Mouse (Mus musculus) liver, postnatal 0 days (tissue): ENCODE results near the gene Gnptab. TPM values are rescaled to one million over a fixed set of nuclear protein-coding genes. Genes with fewer than 3 reads are reported as not detected.
A peak's percentile ranks its signal among the peaks of the same experiment; 100 is the strongest.

Experiments used
- ATAC-seq: fragments of 200-750 bp; cut with Nextera tagmentation; 2 replicates; pipeline ENCODE4 v1.8.0; 2017; ENCODE audit warnings: mild to moderate bottlenecking, moderate library complexity
- DNase-seq: peaks from one replicate; pipeline ENCODE4 v3.0.0-alpha.2; 2016
- H3K27ac ChIP-seq: fragments of 300-500 bp; sonication (generic); 2 replicates; pipeline ENCODE4 v1.5.1; 2014; ENCODE audit warnings: antibody characterized with exemption, moderate library complexity, mild to moderate bottlenecking, low read depth
- H3K27me3 ChIP-seq: fragments of 300-500 bp; sonication (generic); 2 replicates; pipeline ENCODE4 v1.6.1; 2014; ENCODE audit warnings: low read length, control low read depth, mixed read lengths; ENCODE audit not compliant: insufficient read depth
- H3K36me3 ChIP-seq: fragments of 300-500 bp; sonication (generic); replicated peaks from 2 replicates; pipeline ENCODE4 v1.6.1; 2014; ENCODE audit warnings: mild to moderate bottlenecking, control low read depth, low read length, moderate library complexity, mixed read lengths; ENCODE audit not compliant: insufficient read depth
- H3K4me1 ChIP-seq: fragments of 300-500 bp; sonication (generic); 2 replicates; pipeline ENCODE4 v1.6.1; 2014; ENCODE audit warnings: antibody characterized with exemption, mild to moderate bottlenecking, control low read depth; ENCODE audit not compliant: insufficient read depth
- H3K4me2 ChIP-seq: fragments of 300-500 bp; sonication (generic); 2 replicates; pipeline ENCODE4 v1.6.1; 2014; ENCODE audit warnings: low read depth, mild to moderate bottlenecking, low read length, moderate library complexity, mixed read lengths
- H3K4me3 ChIP-seq: fragments of 300-500 bp; sonication (generic); 2 replicates; pipeline ENCODE4 v1.5.1; 2014; ENCODE audit warnings: low read depth, low read length
- H3K9ac ChIP-seq: fragments of 300-500 bp; sonication (generic); replicated peaks from 2 replicates; pipeline ENCODE4 v1.6.1; 2014; ENCODE audit warnings: mild to moderate bottlenecking, moderate library complexity
- H3K9me3 ChIP-seq: fragments of 300-500 bp; sonication (generic); 2 replicates; pipeline ENCODE4 v1.6.1; 2016; ENCODE audit warnings: mild to moderate bottlenecking, control low read depth, low read length, mixed read lengths
- CTCF ChIP-seq: sonication (generic); IDR thresholded peaks from 2 replicates; pipeline ENCODE4 v1.5.1; 2016; ENCODE audit warnings: antibody characterized with exemption, low read depth
- EP300 ChIP-seq: IDR thresholded peaks from 2 replicates; pipeline ENCODE4 v1.6.1; 2016; ENCODE audit warnings: antibody characterized with exemption, low read depth, mild to moderate bottlenecking
- WGBS: fragments of 180-500 bp; shearing (Covaris S2); extraction: QIAGEN DNeasy Blood & Tissue Kit; methylation state at CpG from one replicate; pipeline ENCODE4 v1.1.7; 2014; ENCODE audit not compliant: insufficient replicate concordance; 5-methylcytosine and 5-hydroxymethylcytosine counted together
- polyA plus RNA-seq: library from polyadenylated mRNA; unstranded; fragments of >200 nt; fragmentation: Nextera tagmentation; extraction: Ambion mirVana; gene quantifications from 2 replicates; pipeline ENCODE4 v1.2.1, GENCODE M21; 2015

The Gnptab gene
- polyA plus RNA-seq, 1 experiment from 2014 or later = 1.8 TPM

GRCm38 (mm10) chr10:88409751-88410150 lies 30.8 kb downstream of the Gnptab start:
- Histone ChIP-seq H3K9me3 (no peaks in the 10 kb centered on the region), H3K4me3 (no peak overlapping the region), H3K27me3 (no peaks in the 10 kb centered on the region), H3K4me1 (no peaks in the 10 kb centered on the region; the same call in 1 of the 2 replicates), H3K27ac (no peak overlapping the region), H3K36me3 (no peaks in the 10 kb centered on the region), H3K4me2 (no peak overlapping the region), H3K9ac (no peak overlapping the region)
- TF ChIP-seq EP300 (no peak), CTCF (no peak)
- no peak for ATAC-seq
- 45% methylated on average over 2 of the region's 2 CpGs for WGBS
- no peak for DNase-seq

DNA sequence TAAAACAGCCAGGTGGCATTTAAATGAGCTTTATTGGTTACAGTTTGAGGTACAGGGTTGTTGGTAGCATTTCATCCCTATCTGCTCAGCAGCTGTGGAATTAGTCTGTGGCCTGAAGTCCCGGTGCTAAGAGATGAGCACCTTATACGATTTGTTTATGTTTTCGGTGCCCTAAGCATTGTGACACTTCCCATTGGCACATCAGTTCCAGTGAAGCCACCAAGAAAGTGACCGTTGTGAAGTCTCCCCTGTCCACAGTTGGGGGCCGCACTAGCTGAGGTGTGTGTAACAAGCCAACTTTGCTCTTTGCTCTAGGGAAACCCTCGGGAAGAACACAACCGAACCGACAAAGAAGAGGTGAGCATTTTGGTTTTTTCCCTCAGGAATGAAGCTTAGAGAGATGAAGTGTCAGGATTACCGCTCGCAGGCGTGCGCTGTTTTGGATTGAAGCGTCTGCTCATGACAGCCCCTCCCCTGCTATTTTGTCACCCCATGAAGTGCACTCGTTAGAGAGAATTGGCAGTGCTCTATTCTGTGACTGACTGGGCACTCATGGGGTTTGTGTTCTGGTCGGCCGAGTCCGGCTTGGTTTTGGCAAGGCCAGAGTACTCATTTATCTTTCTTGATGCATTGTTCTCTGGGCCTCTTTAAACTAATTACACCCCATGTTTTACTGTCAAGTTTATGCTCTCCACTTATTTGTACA lies 33.5 kb downstream of the Gnptab start:
- 73% methylated on average over 17 of the region's 17 CpGs for WGBS
- TF ChIP-seq CTCF (no peak), EP300 (no peak)
- Histone ChIP-seq H3K27me3 (no peaks in the 10 kb centered on the region), H3K9ac (no peak overlapping the region), H3K4me1 (peaks cover 3% of the 10 kb centered on the region; the same call in 1 of the 2 replicates), H3K9me3 (no peaks in the 10 kb centered on the region), H3K36me3 (no peaks in the 10 kb centered on the region), H3K4me3 (no peak overlapping the region), H3K27ac (no peak overlapping the region), H3K4me2 (no peak overlapping the region)
- DNase-seq (no peak), ATAC-seq (no peak)

DNA sequence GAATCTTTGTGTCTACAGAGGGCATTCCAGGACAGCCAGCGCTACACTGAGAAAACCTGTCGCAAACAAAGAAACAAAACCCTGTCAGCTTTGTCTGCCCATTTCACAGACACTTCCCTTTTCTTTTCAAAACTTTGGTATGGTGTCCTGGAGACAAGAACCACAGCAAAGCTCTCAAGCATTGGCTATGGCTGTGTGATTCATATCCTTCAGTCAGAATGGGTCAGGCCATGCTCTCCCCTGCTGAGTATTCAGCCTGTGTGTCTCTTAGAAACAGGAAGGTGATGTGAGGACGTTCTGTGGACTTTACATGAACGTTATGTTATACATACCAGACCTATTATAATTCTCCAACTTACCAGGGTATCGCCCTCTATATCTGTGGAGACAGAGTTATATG lies 38.8 kb downstream of the Gnptab start:
- 70% methylated on average over 5 of the region's 5 CpGs for WGBS
- H3K4me1 ChIP-seq = 0 out of 2 replicates have a peak, but pooled peaks cover 3% of the 10 kb centered on the region
- H3K4me3 ChIP-seq = no peak overlapping the region
- no peak overlapping the region for H3K9ac ChIP-seq
- ATAC-seq (no peak), DNase-seq (no peak)
- no peaks in the 10 kb centered on the region for H3K9me3 ChIP-seq
- no peak for TF ChIP-seq CTCF
- no peak for TF ChIP-seq EP300
- H3K27ac ChIP-seq = no peak overlapping the region
- no peak overlapping the region for H3K4me2 ChIP-seq
- H3K36me3 ChIP-seq = peaks cover 6% of the 10 kb centered on the region; the same call in 1 of the 2 replicates
- no peaks in the 10 kb centered on the region for H3K27me3 ChIP-seq

DNA sequence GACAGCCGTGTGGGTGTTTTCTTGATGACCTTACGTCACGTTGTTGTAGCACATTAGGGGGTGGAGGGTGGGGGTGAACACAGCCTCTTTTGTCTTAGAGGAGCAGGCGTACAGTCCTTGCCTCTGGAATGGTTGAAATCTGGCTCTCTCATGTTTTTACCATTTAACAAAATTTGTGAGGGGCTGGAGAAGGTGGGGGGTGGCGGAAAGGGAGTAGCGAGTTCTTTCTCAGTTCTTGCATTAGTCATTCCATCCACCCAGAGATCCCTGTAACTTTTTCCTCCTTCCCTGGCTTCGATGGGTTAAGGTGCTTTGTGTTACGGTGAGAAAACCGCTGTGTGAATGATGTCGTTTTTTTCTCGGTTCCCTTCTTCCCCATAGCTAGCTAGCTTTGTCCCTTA lies 41.2 kb downstream of the Gnptab start:
- H3K4me3 ChIP-seq = no peak overlapping the region
- no peak overlapping the region for H3K4me2 ChIP-seq
- H3K9me3 ChIP-seq = no peaks in the 10 kb centered on the region
- no peak overlapping the region for H3K9ac ChIP-seq
- TF ChIP-seq CTCF (no peak), EP300 (no peak)
- no peaks in the 10 kb centered on the region for H3K27me3 ChIP-seq
- WGBS = 73% methylated on average over 11 of the region's 11 CpGs
- peaks cover 6% of the 10 kb centered on the region; the same call in 1 of the 2 replicates for H3K36me3 ChIP-seq
- no peak overlapping the region; the same call in 1 of the 2 replicates for H3K27ac ChIP-seq
- 0 out of 2 replicates have a peak, but pooled peaks cover 3% of the 10 kb centered on the region for H3K4me1 ChIP-seq
- ATAC-seq (no peak), DNase-seq (no peak)

GRCm38 (mm10) chr10:88420655-88421435 lies 41.9 kb downstream of the Gnptab start:
- Histone ChIP-seq H3K4me3 (no peak overlapping the region), H3K36me3 (peaks cover 6% of the 10 kb centered on the region; the same call in 1 of the 2 replicates), H3K4me2 (no peak overlapping the region), H3K27me3 (no peaks in the 10 kb centered on the region), H3K9me3 (no peaks in the 10 kb centered on the region), H3K4me1 (0 out of 2 replicates have a peak, but pooled peaks cover 3% of the 10 kb centered on the region), H3K27ac (peak overlapping the region; percentile 55; the same call in 1 of the 2 replicates), H3K9ac (no peak overlapping the region)
- peak; percentile 66 for ATAC-seq
- DNase-seq = no peak
- no peak for TF ChIP-seq EP300
- TF ChIP-seq CTCF = no peak
- 63% methylated on average over 19 of the region's 19 CpGs for WGBS

- Histone ChIP-seq H3K36me3 (peaks cover 6% of the 10 kb centered on the region), H3K4me2 (no peak overlapping the region), H3K4me3 (no peak overlapping the region), H3K9ac (no peak overlapping the region), H3K27me3 (no peaks in the 10 kb centered on the region), H3K4me1 (no peaks in the 10 kb centered on the region), H3K9me3 (no peaks in the 10 kb centered on the region), H3K27ac (no peak overlapping the region)
- WGBS = 88% methylated on average over 2 of the region's 2 CpGs
- DNase-seq = peak; percentile 56
- peak; percentile 58; the same call in 1 of the 2 replicates for ATAC-seq
- TF ChIP-seq CTCF (peak; percentile 85), EP300 (no peak)
These were observed 47.4 kb downstream of the Gnptab start for GRCm38 (mm10) chr10:88426158-88426816.
